Mouse (Mus musculus): ENCODE measurements at regions not wholly inside any gene's neighbourhood (a gene's known extent, or its start where the extent isn't known, plus 50 kb on each side); places are given as distances from the start of the nearest gene placed in this dataset.
A peak's percentile ranks its signal among the peaks of the same experiment; 100 is the strongest.

- DNase-seq (ENCODE audit: extremely low spot score): peak; percentile 26
These were observed 56.8 kb upstream of the Edn1 start for GRCm38 (mm10) chr13:42244240-42245086.

GRCm38 (mm10) chr13:42245753-42246409 lies 55.4 kb upstream of the Edn1 start:
- DNase-seq (ENCODE audit: extremely low spot score): no peak
